Mouse (Mus musculus) adrenal gland, postnatal 25 days (tissue): ENCODE results near the gene Asb18. TPM values are rescaled to one million over a fixed set of nuclear protein-coding genes. Genes with fewer than 3 reads are reported as not detected.

ENCODE experiments used
- DNase-seq: peaks from one replicate; pipeline ENCODE4 v3.0.0; 2021; ENCODE audit warnings: mixed read lengths
- long read RNA-seq: library from polyadenylated mRNA; stranded (forward); transcript quantifications from one replicate; pipeline ENCODE4 v2.0.0, GENCODE M21; 2021
- total RNA-seq: library from RNA; stranded (reverse); gene quantifications from 2 replicates; pipeline ENCODE4 v1.2.3, GENCODE M21; 2021

Asb18 gene
- total RNA-seq, result not detected in 2 replicates
- long read RNA-seq, result 0 reads

GRCm38 (mm10) chr1:90014446-90014845, at the start of gene Asb18:
Gene Asb18 (minus strand): TSS chr1:90014666.
- DNase-seq, result no peak

- DNase-seq, result peak; percentile 36
Measured at GRCm38 (mm10) chr1:90060599-90060998, 46.1 kb upstream of the Asb18 start.

- no peak for DNase-seq
Measured at GRCm38 (mm10) chr1:90060054-90060453, 45.6 kb upstream of the Asb18 start.

- no peak for DNase-seq
Measured at GRCm38 (mm10) chr1:90054991-90055390, 40.5 kb upstream of the Asb18 start.

- peak; percentile 31 for DNase-seq
Measured at GRCm38 (mm10) chr1:90051347-90051746, 36.9 kb upstream of the Asb18 start.

GRCm38 (mm10) chr1:90050046-90050739, 35.7 kb upstream of the Asb18 start:
- DNase-seq, result no peak

- DNase-seq, result no peak
Measured at GRCm38 (mm10) chr1:90028305-90028704, 13.8 kb upstream of the Asb18 start.

GRCm38 (mm10) chr1:90026945-90027344, 12.5 kb upstream of the Asb18 start:
- DNase-seq, result peak; percentile 57

- DNase-seq, result peak; percentile 14
Measured at GRCm38 (mm10) chr1:90020336-90020735, 5.9 kb upstream of the Asb18 start.

GRCm38 (mm10) chr1:90018071-90018470, 3.6 kb upstream of the Asb18 start:
- DNase-seq, result peak; percentile 67

- no peak for DNase-seq
Measured at GRCm38 (mm10) chr1:90013273-90013672, 1.2 kb downstream of the Asb18 start.

- DNase-seq, result no peak
Measured at GRCm38 (mm10) chr1:90012850-90013249, 1.6 kb downstream of the Asb18 start.

- no peak for DNase-seq
Measured at GRCm38 (mm10) chr1:90012168-90012567, 2.3 kb downstream of the Asb18 start.

GRCm38 (mm10) chr1:90010077-90010476, 4.4 kb downstream of the Asb18 start:
- no peak for DNase-seq

- DNase-seq, result no peak
Measured at GRCm38 (mm10) chr1:90009188-90009587, 5.3 kb downstream of the Asb18 start.

GRCm38 (mm10) chr1:90006666-90007065, 7.8 kb downstream of the Asb18 start:
- DNase-seq, result no peak

GRCm38 (mm10) chr1:90000981-90001380, 13.5 kb downstream of the Asb18 start:
- DNase-seq, result no peak

GRCm38 (mm10) chr1:89999858-90000257, 14.6 kb downstream of the Asb18 start:
- DNase-seq, result no peak

GRCm38 (mm10) chr1:89998696-89999095, 15.8 kb downstream of the Asb18 start:
- DNase-seq, result no peak

GRCm38 (mm10) chr1:89998076-89998475, 16.4 kb downstream of the Asb18 start:
- no peak for DNase-seq

GRCm38 (mm10) chr1:89992256-89992655, 22.2 kb downstream of the Asb18 start:
- no peak for DNase-seq

- no peak for DNase-seq
Measured at GRCm38 (mm10) chr1:89977261-89977660, 37.2 kb downstream of the Asb18 start.

- no peak for DNase-seq
Measured at GRCm38 (mm10) chr1:89976411-89976810, 38.1 kb downstream of the Asb18 start.

- no peak for DNase-seq
Measured at GRCm38 (mm10) chr1:89974541-89974940, 39.9 kb downstream of the Asb18 start.

GRCm38 (mm10) chr1:89971848-89972247, 42.6 kb downstream of the Asb18 start:
- no peak for DNase-seq
